Mouse (Mus musculus) midbrain, embryonic 15.5 days (tissue): ENCODE results near the gene Lrriq1. TPM values are rescaled to one million over a fixed set of nuclear protein-coding genes. Genes with fewer than 3 reads are reported as not detected.
A peak's percentile ranks its signal among the peaks of the same experiment; 100 is the strongest.

ENCODE experiments used
- ATAC-seq: fragments of 200-750 bp; cut with Nextera tagmentation; replicated peaks from 2 replicates; pipeline ENCODE4 v1.8.0; 2017; ENCODE audit warnings: moderate TSS enrichment
- H3K27ac ChIP-seq: fragments of 300-500 bp; sonication (generic); 2 replicates; pipeline ENCODE4 v1.5.1; 2015; ENCODE audit warnings: mild to moderate bottlenecking, inconsistent platforms
- H3K27me3 ChIP-seq: fragments of 300-500 bp; sonication (generic); replicated peaks from 2 replicates; pipeline ENCODE4 v1.6.1; 2015; ENCODE audit warnings: inconsistent platforms
- H3K36me3 ChIP-seq: fragments of 300-500 bp; sonication (generic); replicated peaks from 2 replicates; pipeline ENCODE4 v1.6.1; 2015; ENCODE audit warnings: inconsistent platforms
- H3K4me1 ChIP-seq: fragments of 300-500 bp; sonication (generic); 2 replicates; pipeline ENCODE4 v1.6.1; 2015; ENCODE audit warnings: inconsistent platforms
- H3K4me2 ChIP-seq: fragments of 300-500 bp; sonication (generic); 2 replicates; pipeline ENCODE4 v1.6.1; 2015; ENCODE audit warnings: inconsistent platforms, mild to moderate bottlenecking, moderate library complexity
- H3K4me3 ChIP-seq: fragments of 300-500 bp; sonication (generic); 2 replicates; pipeline ENCODE4 v1.5.1; 2015; ENCODE audit warnings: mild to moderate bottlenecking, inconsistent platforms
- H3K9ac ChIP-seq: fragments of 300-500 bp; sonication (generic); 2 replicates; pipeline ENCODE4 v1.6.1; 2015; ENCODE audit warnings: mild to moderate bottlenecking, inconsistent platforms
- H3K9me3 ChIP-seq: fragments of 300-500 bp; sonication (generic); 2 replicates; pipeline ENCODE4 v1.6.1; 2016; ENCODE audit warnings: inconsistent platforms
- WGBS: fragments of 180-500 bp; shearing (Covaris S2); methylation state at CpG from one replicate; pipeline ENCODE4 v1.1.7; 2015; ENCODE audit warnings: mixed read lengths; 5-methylcytosine and 5-hydroxymethylcytosine counted together
- polyA plus RNA-seq: library from polyadenylated mRNA; unstranded; fragments of >200 nt; fragmentation: Nextera tagmentation; extraction: Ambion mirVana; gene quantifications from 2 replicates; pipeline ENCODE4 v1.2.1, GENCODE M21; 2015

Gene Lrriq1
- polyA plus RNA-seq, result 3.5 and 4.0 TPM in 2 replicates

DNA sequence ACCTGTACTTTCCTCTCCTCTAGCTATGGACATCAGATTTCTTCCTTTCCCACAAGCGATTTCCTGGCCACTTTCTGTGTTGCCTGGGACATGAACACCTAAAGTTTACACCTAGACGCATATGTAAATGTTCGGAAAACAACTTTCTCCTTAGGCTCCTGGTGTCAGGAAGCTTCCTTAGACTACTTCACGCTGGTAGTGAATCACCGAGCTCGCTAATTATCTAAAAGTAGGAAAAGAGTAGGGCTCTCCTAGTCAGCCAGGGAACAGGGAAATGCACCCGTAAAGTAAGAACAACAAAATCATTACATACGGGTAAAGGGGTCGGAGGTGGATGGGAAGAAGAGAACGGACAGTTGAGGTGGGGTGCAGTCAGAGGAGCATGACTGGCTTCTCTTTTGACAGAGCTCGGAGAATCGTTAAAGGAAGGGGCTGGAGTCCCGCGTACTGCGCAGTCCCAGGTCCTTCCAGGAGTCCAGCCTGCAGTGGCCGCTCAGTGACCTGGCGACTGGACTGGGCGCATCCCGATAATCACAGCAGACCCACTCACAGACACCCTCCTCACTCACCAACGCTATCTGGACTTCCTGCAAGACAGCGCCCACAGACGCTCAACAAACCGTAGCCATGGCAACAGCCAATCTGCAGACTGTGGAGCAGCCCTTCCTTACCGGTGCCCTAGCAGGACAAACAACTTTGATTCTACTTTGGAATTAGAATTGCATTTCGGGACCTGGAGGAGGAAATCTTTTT is at the start of gene Lrriq1:
Gene Lrriq1 (minus strand): TSS at position 616 of the 753 bp plus-strand sequence.
- peak; percentile 100 for ATAC-seq
- H3K9ac ChIP-seq, result peak within 1 kb of the TSS; percentile 55
- peaks cover 6% of the 10 kb centered on the region for H3K4me1 ChIP-seq
- 7% methylated on average over 25 of the region's 25 CpGs for WGBS
- H3K36me3 ChIP-seq, result no peaks in the 10 kb centered on the region
- H3K4me2 ChIP-seq, result peak within 1 kb of the TSS; percentile 85
- H3K27me3 ChIP-seq, result no peaks in the 10 kb centered on the region
- H3K27ac ChIP-seq, result no peak within 1 kb of the TSS
- no peaks in the 10 kb centered on the region for H3K9me3 ChIP-seq
- peak within 1 kb of the TSS; percentile 85 for H3K4me3 ChIP-seq

GRCm38 (mm10) chr10:103253842-103254803 is 18.0 kb upstream of the Lrriq1 start:
- no peaks in the 10 kb centered on the region for H3K27me3 ChIP-seq
- no peaks in the 10 kb centered on the region for H3K36me3 ChIP-seq
- H3K9me3 ChIP-seq, result no peaks in the 10 kb centered on the region
- H3K4me2 ChIP-seq, result no peak overlapping the region
- no peak overlapping the region for H3K27ac ChIP-seq
- H3K4me1 ChIP-seq, result no peaks in the 10 kb centered on the region
- ATAC-seq, result peak; percentile 87
- no peak overlapping the region for H3K9ac ChIP-seq
- no peak overlapping the region for H3K4me3 ChIP-seq
- 57% methylated on average over 5 of the region's 5 CpGs for WGBS

GRCm38 (mm10) chr10:103236460-103236772 is 294 bp upstream of the Lrriq1 start:
- Histone ChIP-seq H3K9ac (no peak overlapping the region), H3K4me1 (peaks cover 6% of the 10 kb centered on the region), H3K27me3 (no peaks in the 10 kb centered on the region), H3K4me3 (peak overlapping the region; percentile 85), H3K4me2 (peak overlapping the region; percentile 85), H3K9me3 (no peaks in the 10 kb centered on the region), H3K27ac (no peak overlapping the region), H3K36me3 (no peaks in the 10 kb centered on the region)
- peak; percentile 38 for ATAC-seq
- 20% methylated on average over 4 of the region's 4 CpGs for WGBS

- no peaks in the 10 kb centered on the region for H3K27me3 ChIP-seq
- ATAC-seq, result no peak
- whole genome bisulfite sequencing, result 94% methylated on average over 1 of the region's 1 CpGs
- no peak overlapping the region for H3K4me3 ChIP-seq
- H3K9ac ChIP-seq, result no peak overlapping the region
- H3K4me2 ChIP-seq, result no peak overlapping the region
- H3K4me1 ChIP-seq, result no peaks in the 10 kb centered on the region
- H3K36me3 ChIP-seq, result no peaks in the 10 kb centered on the region
- no peaks in the 10 kb centered on the region for H3K9me3 ChIP-seq
- H3K27ac ChIP-seq, result no peak overlapping the region
Measured at GRCm38 (mm10) chr10:103226646-103227045, 9.5 kb downstream of the Lrriq1 start.

DNA sequence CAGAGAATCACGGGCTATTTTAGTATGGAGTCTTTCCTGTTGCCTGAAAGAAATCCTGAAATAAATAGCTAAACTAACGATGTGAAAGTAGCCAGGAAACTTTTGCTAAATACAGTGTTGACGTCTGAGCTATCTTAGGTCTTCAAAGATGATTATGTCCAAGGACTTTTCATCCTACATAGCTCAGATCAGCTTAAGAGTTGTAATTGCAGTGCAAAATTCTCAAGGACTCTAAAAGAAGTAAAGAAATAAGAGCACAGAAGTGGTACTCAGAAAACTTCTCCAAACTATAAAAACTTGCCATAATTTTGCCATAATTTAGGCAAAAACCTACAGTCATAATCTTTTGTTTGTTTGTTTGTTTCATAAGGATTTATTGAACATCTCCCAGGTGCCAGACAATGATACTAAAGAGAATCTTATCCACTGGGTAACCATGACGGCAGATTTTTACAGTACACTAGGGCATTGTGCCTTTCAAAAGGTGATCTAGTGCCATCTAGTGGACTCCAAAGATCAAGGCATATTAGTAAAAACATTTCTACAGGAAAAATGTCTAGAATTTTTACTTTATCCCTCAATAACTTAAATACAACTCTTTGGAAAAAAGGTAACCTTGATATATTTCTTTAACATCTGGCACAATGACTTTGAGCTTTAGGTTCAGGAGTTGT is 41.3 kb downstream of the Lrriq1 start:
- ATAC-seq, result peak; percentile 78; the same call in 1 of the 2 replicates
- no peaks in the 10 kb centered on the region for H3K4me1 ChIP-seq
- H3K4me2 ChIP-seq, result no peak overlapping the region
- no peaks in the 10 kb centered on the region for H3K36me3 ChIP-seq
- WGBS, result 55% methylated on average over 4 of the region's 4 CpGs
- H3K27ac ChIP-seq, result no peak overlapping the region
- no peaks in the 10 kb centered on the region for H3K9me3 ChIP-seq
- no peak overlapping the region for H3K9ac ChIP-seq
- H3K27me3 ChIP-seq, result no peaks in the 10 kb centered on the region
- no peak overlapping the region for H3K4me3 ChIP-seq

GRCm38 (mm10) chr10:103145769-103146379 is 90.2 kb downstream of the Lrriq1 start:
- 76% methylated on average over 8 of the region's 8 CpGs for WGBS
- Histone ChIP-seq H3K9me3 (no peaks in the 10 kb centered on the region), H3K27ac (no peak overlapping the region), H3K27me3 (no peaks in the 10 kb centered on the region), H3K4me1 (no peaks in the 10 kb centered on the region), H3K4me3 (no peak overlapping the region), H3K36me3 (no peaks in the 10 kb centered on the region), H3K9ac (no peak overlapping the region), H3K4me2 (no peak overlapping the region)
- ATAC-seq, result no peak

- no peaks in the 10 kb centered on the region for H3K4me1 ChIP-seq
- H3K27me3 ChIP-seq, result no peaks in the 10 kb centered on the region
- no peaks in the 10 kb centered on the region for H3K9me3 ChIP-seq
- WGBS, result 84% methylated on average over 11 of the region's 11 CpGs
- no peak for ATAC-seq
- no peak overlapping the region for H3K4me2 ChIP-seq
- no peak overlapping the region for H3K27ac ChIP-seq
- H3K9ac ChIP-seq, result no peak overlapping the region
- H3K4me3 ChIP-seq, result no peak overlapping the region
- no peaks in the 10 kb centered on the region for H3K36me3 ChIP-seq
Measured at GRCm38 (mm10) chr10:103144927-103145768, 91.0 kb downstream of the Lrriq1 start.

GRCm38 (mm10) chr10:103142526-103142925 is 93.6 kb downstream of the Lrriq1 start:
- Histone ChIP-seq H3K4me2 (no peak overlapping the region), H3K9me3 (no peaks in the 10 kb centered on the region), H3K27ac (no peak overlapping the region), H3K27me3 (no peaks in the 10 kb centered on the region), H3K4me3 (no peak overlapping the region), H3K9ac (no peak overlapping the region), H3K36me3 (no peaks in the 10 kb centered on the region), H3K4me1 (no peaks in the 10 kb centered on the region)
- WGBS, result 71% methylated on average over 4 of the region's 4 CpGs
- ATAC-seq, result no peak

DNA sequence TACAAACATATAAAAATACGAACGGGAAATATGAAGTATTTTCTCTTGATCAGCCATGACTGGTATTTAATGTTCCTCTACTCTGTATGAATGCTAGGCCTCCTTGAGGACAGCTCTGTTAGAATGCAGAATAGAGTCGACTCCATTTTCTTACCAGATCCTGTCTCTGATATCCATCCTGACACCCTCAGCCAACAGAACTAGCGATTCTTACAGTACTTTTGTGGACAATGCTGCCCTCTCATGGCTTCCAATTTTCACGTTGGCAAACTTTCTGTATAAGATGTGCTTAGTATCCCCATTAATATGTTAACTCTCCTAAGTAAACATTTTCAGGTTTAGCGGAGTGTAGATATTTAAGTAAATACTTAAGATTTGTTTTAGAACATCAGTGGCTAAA is 94.6 kb downstream of the Lrriq1 start:
- Histone ChIP-seq H3K27me3 (no peaks in the 10 kb centered on the region), H3K27ac (no peak overlapping the region), H3K4me1 (no peaks in the 10 kb centered on the region), H3K9me3 (no peaks in the 10 kb centered on the region), H3K36me3 (no peaks in the 10 kb centered on the region), H3K4me2 (no peak overlapping the region), H3K4me3 (no peak overlapping the region), H3K9ac (no peak overlapping the region)
- ATAC-seq, result 0 out of 2 replicates have a peak, but pooled peaks have one; percentile 37
- 51% methylated on average over 6 of the region's 6 CpGs for whole genome bisulfite sequencing

DNA sequence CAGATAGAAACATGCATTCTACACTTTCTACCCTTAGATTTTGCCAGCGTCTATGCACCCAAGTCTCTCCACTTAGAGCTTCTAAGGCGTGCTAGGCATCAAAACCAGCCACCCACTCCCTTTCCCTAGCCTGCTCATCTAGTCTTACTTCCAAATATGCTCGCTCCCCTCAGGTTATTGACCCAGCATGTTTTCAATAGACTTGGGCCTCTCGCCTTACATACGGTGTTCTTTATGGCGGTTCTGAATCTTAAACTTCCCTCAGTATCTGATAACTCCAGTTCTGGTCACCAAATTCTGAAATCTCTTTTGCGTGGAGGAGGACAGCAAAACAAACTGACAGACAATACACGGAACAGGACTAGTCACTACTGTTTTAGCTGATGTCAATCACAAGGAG is 95.5 kb downstream of the Lrriq1 start:
- H3K27me3 ChIP-seq, result no peaks in the 10 kb centered on the region
- H3K4me3 ChIP-seq, result no peak overlapping the region
- WGBS, result 82% methylated on average over 8 of the region's 8 CpGs
- no peak for ATAC-seq
- H3K27ac ChIP-seq, result no peak overlapping the region
- no peak overlapping the region for H3K4me2 ChIP-seq
- no peaks in the 10 kb centered on the region for H3K36me3 ChIP-seq
- H3K9me3 ChIP-seq, result no peaks in the 10 kb centered on the region
- H3K9ac ChIP-seq, result no peak overlapping the region
- H3K4me1 ChIP-seq, result no peaks in the 10 kb centered on the region

DNA sequence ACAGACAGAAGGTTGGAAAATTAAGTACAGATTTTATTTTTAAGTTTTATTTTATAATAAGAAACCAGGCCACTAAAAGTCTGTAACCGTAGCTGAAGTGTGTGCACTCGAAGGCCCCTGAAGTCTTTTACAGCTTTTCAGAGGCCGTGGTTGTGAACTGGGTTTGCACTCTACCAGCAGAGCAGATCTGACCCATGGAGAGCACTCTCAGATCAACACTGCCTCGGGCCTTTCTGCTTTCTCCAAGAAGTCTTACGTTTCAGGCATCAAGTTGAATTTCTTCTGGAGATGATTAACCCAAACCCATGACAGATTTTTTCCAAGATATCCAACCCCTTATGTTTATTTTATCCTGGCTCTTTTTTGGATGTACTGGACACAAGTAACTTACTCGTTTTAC is 121.5 kb downstream of the Lrriq1 start:
- H3K27ac ChIP-seq, result no peak overlapping the region
- no peaks in the 10 kb centered on the region for H3K4me1 ChIP-seq
- H3K9ac ChIP-seq, result no peak overlapping the region
- H3K27me3 ChIP-seq, result no peaks in the 10 kb centered on the region
- H3K4me3 ChIP-seq, result no peak overlapping the region
- no peak overlapping the region for H3K4me2 ChIP-seq
- no peak for ATAC-seq
- 75% methylated on average over 6 of the region's 6 CpGs for WGBS
- no peaks in the 10 kb centered on the region for H3K36me3 ChIP-seq
- H3K9me3 ChIP-seq, result no peaks in the 10 kb centered on the region
